Comparison of ENCODE assay signal across 13 mouse cellular contexts in the genomic region with DNA sequence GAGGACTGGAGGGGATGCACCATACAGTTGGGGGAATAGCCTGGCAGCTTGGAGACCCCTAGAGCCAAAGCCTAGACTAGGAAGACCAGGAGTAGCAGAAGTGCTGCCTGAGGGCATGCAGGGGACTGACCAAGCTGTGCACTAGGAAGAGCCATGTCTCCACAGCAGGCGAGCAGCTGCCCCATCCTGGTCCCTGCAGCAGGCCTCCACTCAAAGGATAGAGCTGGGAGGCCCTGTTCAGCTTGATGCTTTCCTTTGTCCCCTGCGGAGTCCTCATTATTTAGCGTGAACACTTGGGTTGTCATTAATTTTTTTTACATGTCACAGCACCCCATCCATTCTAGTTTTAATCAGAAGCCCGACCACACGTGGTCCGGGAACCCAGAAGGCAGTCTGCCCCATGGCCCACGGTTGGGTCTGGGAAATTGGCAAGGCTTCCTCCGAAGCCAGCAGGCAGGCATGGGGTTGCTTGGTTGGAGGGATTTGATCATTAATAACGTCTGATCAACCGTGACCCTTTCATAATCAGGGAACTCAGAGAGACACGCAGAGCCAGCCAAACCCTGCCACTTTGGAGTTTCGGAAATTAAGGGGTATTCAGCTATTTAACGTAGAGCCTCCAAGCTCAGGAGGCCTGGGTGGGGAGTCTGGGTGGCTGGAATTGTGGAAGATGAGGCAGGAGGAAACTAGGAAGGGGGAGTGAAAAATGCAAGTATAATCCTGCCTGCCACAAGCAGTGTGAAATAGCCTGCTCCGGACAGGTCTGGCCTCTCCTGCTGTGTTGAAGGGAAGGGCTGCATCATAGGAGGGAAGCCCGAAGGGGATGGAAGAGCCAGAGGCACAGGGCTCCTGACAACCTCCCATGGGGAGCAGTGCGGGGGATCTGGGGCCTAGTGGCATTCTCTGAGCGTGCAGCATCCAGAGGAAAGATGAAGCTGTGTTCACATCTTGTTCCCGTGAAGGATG.
DNase-seq lines count a peak whose midpoint lies in the region; ATAC-seq and TF ChIP-seq lines count a peak whose summit lies in the region.
"Had no signal": no experiment of that assay in that cellular context is flagged by ENCODE, and none has a peak within 500 bp of the region (broad histone marks: within the 10 kb centered on the region; RNA-seq: fewer than 3 reads in every experiment).

No protein-coding gene starts in this region.

- 36% methylated on average over 18 of the region's 18 CpGs for WGBS in embryonic facial prominence, embryonic 15.5 days
- WGBS in limb, embryonic 10.5 days: 52% methylated on average over 18 of the region's 18 CpGs
- 16% methylated on average over 18 of the region's 18 CpGs for WGBS in neural tube, embryonic 12.5 days

- no peaks in the 10 kb centered on the region for H3K27me3 ChIP-seq in embryonic facial prominence, embryonic 15.5 days
- H3K27me3 ChIP-seq in limb, embryonic 10.5 days (ENCODE audit: low read depth, poor library complexity, severe bottlenecking): no peaks in the 10 kb centered on the region
- 0 out of 2 replicates have a peak, but pooled peaks cover 4% of the 10 kb centered on the region for H3K27me3 ChIP-seq in neural tube, embryonic 12.5 days (replicated peaks)
- H3K27me3 ChIP-seq: embryonic facial prominence, embryonic 13.5 days had no signal

- no peak for TF ChIP-seq CTCF in layer of hippocampus, adult 2 months (conservative IDR thresholded peaks at IDR 0.05)

- H3K4me1 ChIP-seq in embryonic facial prominence, embryonic 15.5 days: peaks cover 11% of the 10 kb centered on the region; the same call in 1 of the 2 replicates
- H3K4me1 ChIP-seq in limb, embryonic 10.5 days: peaks cover 16% of the 10 kb centered on the region
- peaks cover 18% of the 10 kb centered on the region for H3K4me1 ChIP-seq in neural tube, embryonic 12.5 days

- ATAC-seq in embryonic facial prominence, embryonic 15.5 days (ENCODE audit: insufficient number of reproducible peaks, low FRiP score, low TSS enrichment, low read depth): no peak
- peak; percentile 83 for ATAC-seq in neural tube, embryonic 12.5 days (ENCODE audit: low FRiP score, low read depth)

- no peaks in the 10 kb centered on the region for H3K9me3 ChIP-seq in embryonic facial prominence, embryonic 15.5 days (replicated peaks)
- H3K9me3 ChIP-seq in limb, embryonic 10.5 days (replicated peaks): no peaks in the 10 kb centered on the region
- H3K9me3 ChIP-seq in neural tube, embryonic 12.5 days: no peaks in the 10 kb centered on the region
- H3K9me3 ChIP-seq: embryonic facial prominence, embryonic 13.5 days had no signal

- peak; percentile 33 for DNase-seq in embryo, embryonic 10 days (ENCODE audit: low spot score)
- DNase-seq in embryo, embryonic 9.5 days (ENCODE audit: extremely low spot score): no peak
- DNase-seq in limb, embryonic 10.5 days (ENCODE audit: low spot score): no peak
- DNase-seq in kidney, adult 9 months: no peak
- DNase-seq in layer of hippocampus, adult 2 months (ENCODE audit: low spot score in 2 of 2): no peak
- DNase-seq in cerebellum, postnatal 36 days: no peak
- DNase-seq: adrenal gland, postnatal 10 days; kidney, adult 11 months; kidney, postnatal 4 days; liver had no signal

- H3K36me3 ChIP-seq in embryonic facial prominence, embryonic 15.5 days: no peaks in the 10 kb centered on the region
- H3K36me3 ChIP-seq in limb, embryonic 10.5 days: no peaks in the 10 kb centered on the region
- no peaks in the 10 kb centered on the region for H3K36me3 ChIP-seq in neural tube, embryonic 12.5 days
- H3K36me3 ChIP-seq: embryonic facial prominence, embryonic 13.5 days had no signal

- H3K4me3 ChIP-seq in embryonic facial prominence, embryonic 15.5 days (replicated peaks): no peak overlapping the region
- H3K4me3 ChIP-seq in limb, embryonic 10.5 days: no peak overlapping the region
- H3K4me3 ChIP-seq in neural tube, embryonic 12.5 days: no peak overlapping the region
- no peak overlapping the region for H3K4me3 ChIP-seq in layer of hippocampus, adult 2 months
- H3K4me3 ChIP-seq: embryonic facial prominence, embryonic 13.5 days had no signal

- H3K27ac ChIP-seq in embryonic facial prominence, embryonic 15.5 days (replicated peaks): peak overlapping the region; percentile 18; the same call in 1 of the 2 replicates
- H3K27ac ChIP-seq in limb, embryonic 10.5 days: 0 out of 2 replicates have a peak overlapping the region, but pooled peaks have one; percentile 30
- H3K27ac ChIP-seq in neural tube, embryonic 12.5 days: no peak overlapping the region
- no peak overlapping the region for H3K27ac ChIP-seq in layer of hippocampus, adult 2 months
- H3K27ac ChIP-seq: embryonic facial prominence, embryonic 13.5 days had no signal

- H3K4me2 ChIP-seq in embryonic facial prominence, embryonic 15.5 days (replicated peaks): no peak overlapping the region
- H3K4me2 ChIP-seq in neural tube, embryonic 12.5 days (replicated peaks): no peak overlapping the region
- H3K4me2 ChIP-seq: embryonic facial prominence, embryonic 13.5 days had no signal

- no peak overlapping the region for H3K9ac ChIP-seq in embryonic facial prominence, embryonic 15.5 days
- no peak overlapping the region for H3K9ac ChIP-seq in neural tube, embryonic 12.5 days
- H3K9ac ChIP-seq: embryonic facial prominence, embryonic 13.5 days had no signal

Comparison
In these comparisons a context has a peak if more than half of its experiments do, and no peak if none do; other contexts are left out.
1. H3K27ac ChIP-seq: peak in embryonic facial prominence, embryonic 15.5 days (single experiment) and limb, embryonic 10.5 days (single experiment); none in neural tube, embryonic 12.5 days (single experiment) and layer of hippocampus, adult 2 months (single experiment).